Mouse (Mus musculus): ENCODE measurements around the gene Sema7a.

The Sema7a gene

GRCm38 (mm10) chr9:57938225-57939055 is 1.5 kb upstream of the Sema7a start:
- DNase-seq (ENCODE audit: low read depth, low spot score), result no peak

GRCm38 (mm10) chr9:57940349-57940794 is 460 bp downstream of the Sema7a start:
- DNase-seq (ENCODE audit: low read depth, low spot score), result no peak

GRCm38 (mm10) chr9:57940861-57941638 is 1.1 kb downstream of the Sema7a start:
- DNase-seq (ENCODE audit: low read depth, low spot score), result peak; percentile 72

- DNase-seq (ENCODE audit: low read depth, low spot score), result peak; percentile 91
Observed at GRCm38 (mm10) chr9:57942039-57942438, 2.1 kb downstream of the Sema7a start.

- DNase-seq (ENCODE audit: low read depth, low spot score), result no peak
Observed at GRCm38 (mm10) chr9:57943067-57943466, 3.2 kb downstream of the Sema7a start.

GRCm38 (mm10) chr9:57944572-57944971 is 4.7 kb downstream of the Sema7a start:
- DNase-seq (ENCODE audit: low read depth, low spot score), result peak; percentile 83

- no peak for DNase-seq (ENCODE audit: low read depth, low spot score)
Observed at GRCm38 (mm10) chr9:57945771-57946616, 6.1 kb downstream of the Sema7a start.

GRCm38 (mm10) chr9:57947381-57948030 is 7.6 kb downstream of the Sema7a start:
- peak; percentile 89 for DNase-seq (ENCODE audit: low read depth, low spot score)

- DNase-seq (ENCODE audit: low read depth, low spot score), result no peak
Observed at GRCm38 (mm10) chr9:57948333-57948931, 8.5 kb downstream of the Sema7a start.

- no peak for DNase-seq (ENCODE audit: low read depth, low spot score)
Observed at GRCm38 (mm10) chr9:57949102-57949704, 9.3 kb downstream of the Sema7a start.

GRCm38 (mm10) chr9:57949879-57950278 is 10.0 kb downstream of the Sema7a start:
- peak; percentile 69 for DNase-seq (ENCODE audit: low read depth, low spot score)

- peak; percentile 92 for DNase-seq (ENCODE audit: low read depth, low spot score)
Observed at GRCm38 (mm10) chr9:57950519-57950918, 10.6 kb downstream of the Sema7a start.

- DNase-seq (ENCODE audit: low read depth, low spot score), result no peak
Observed at GRCm38 (mm10) chr9:57951993-57952392, 12.1 kb downstream of the Sema7a start.

GRCm38 (mm10) chr9:57954962-57955744 is 15.2 kb downstream of the Sema7a start:
- peak; percentile 75 for DNase-seq (ENCODE audit: low read depth, low spot score)

- no peak for DNase-seq (ENCODE audit: low read depth, low spot score)
Observed at GRCm38 (mm10) chr9:57955764-57956163, 15.9 kb downstream of the Sema7a start.

GRCm38 (mm10) chr9:57956196-57956837 is 16.4 kb downstream of the Sema7a start:
- DNase-seq (ENCODE audit: low read depth, low spot score), result no peak

- no peak for DNase-seq (ENCODE audit: low read depth, low spot score)
Observed at GRCm38 (mm10) chr9:57956838-57957236, 16.9 kb downstream of the Sema7a start.

- DNase-seq (ENCODE audit: low read depth, low spot score), result no peak
Observed at GRCm38 (mm10) chr9:57958615-57959014, 18.7 kb downstream of the Sema7a start.

- no peak for DNase-seq (ENCODE audit: low read depth, low spot score)
Observed at GRCm38 (mm10) chr9:57959399-57959798, 19.5 kb downstream of the Sema7a start.

Measured in brain, adult 2 months (tissue).